Mouse (Mus musculus): ENCODE measurements around the gene Olfr206.

DNA sequence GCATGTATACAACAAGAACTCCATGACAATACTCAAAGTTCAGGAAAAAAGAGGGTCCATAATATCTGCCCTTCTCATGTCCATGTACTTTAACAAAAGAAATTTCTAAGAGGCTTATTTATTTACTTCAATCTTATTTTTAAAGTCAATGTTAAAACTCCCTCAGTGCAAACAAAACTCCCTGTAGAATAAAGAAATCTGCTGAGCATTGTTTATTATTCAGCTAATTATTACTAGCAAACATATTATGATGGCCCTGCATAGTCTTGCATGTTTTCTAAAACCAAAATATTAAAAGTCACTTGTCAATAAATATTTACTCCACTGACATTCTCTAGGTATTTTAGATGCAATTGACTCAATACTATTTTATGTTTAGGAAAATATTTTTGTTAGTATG, 18.0 kb downstream of the Olfr206 start, which contains the start of gene Olfr205:
- TF ChIP-seq CTCF (IDR thresholded peaks at IDR 0.05; ENCODE audit: low read depth, low read length) (no peak), EP300 (IDR thresholded peaks at IDR 0.05; ENCODE audit: insufficient read depth, low read depth, low read length) (no peak)

Measured in ES-Bruce4 (cell line).